Mouse (Mus musculus) lung, adult 2 months (tissue): ENCODE results near the gene Rhebl1.

ENCODE experiments used
- CTCF ChIP-seq: fragments of 200-500 bp; IDR thresholded peaks from 2 replicates; pipeline ENCODE4 v1.5.1; 2011; ENCODE audit warnings: mild to moderate bottlenecking, low read length, control low read depth; ENCODE audit not compliant: insufficient read depth
- POLR2A ChIP-seq: fragments of 200-500 bp; IDR thresholded peaks from 2 replicates; pipeline ENCODE4 v1.6.1; 2011; ENCODE audit warnings: low read depth, mild to moderate bottlenecking, control low read depth, low read length, borderline replicate concordance; ENCODE audit errors: extremely low read depth

DNA sequence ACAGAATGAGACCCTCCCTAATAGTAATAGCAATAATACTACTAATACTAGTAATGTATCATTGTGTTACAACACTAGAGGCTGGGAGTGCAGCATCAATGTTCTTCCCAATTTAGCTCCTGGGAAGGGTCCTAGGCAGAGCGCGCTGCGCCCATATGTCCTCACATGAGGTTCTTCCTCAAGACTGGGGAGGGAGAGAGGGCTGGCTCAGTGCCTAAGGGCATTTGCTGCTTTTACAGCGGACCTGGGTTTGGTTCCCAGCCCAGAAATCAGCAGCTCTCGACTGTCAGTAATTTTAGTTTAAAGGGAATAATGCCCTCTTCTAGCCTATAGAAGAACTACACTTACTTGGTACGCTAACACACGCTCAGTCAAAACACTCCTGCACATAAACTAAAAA, 6.8 kb downstream of the Rhebl1 start:
- TF ChIP-seq CTCF (no peak), POLR2A (no peak)
